Mouse (Mus musculus) neural tube, embryonic 12.5 days (tissue): ENCODE measurements around the gene Arl4c. TPM values are rescaled to one million over a fixed set of nuclear protein-coding genes. Genes with fewer than 3 reads are reported as not detected.
"Not testable (repeated sequence)": the region's sequence is repeated elsewhere in the genome, so short reads cannot be mapped to it uniquely, and the experiment has no call there.

Experiments used
- ATAC-seq: fragments of 200-750 bp; cut with Nextera tagmentation; 2 replicates; pipeline ENCODE4 v1.8.0; 2017; ENCODE audit warnings: low read depth, mild to moderate bottlenecking, moderate TSS enrichment, moderate library complexity; ENCODE audit not compliant: low FRiP score
- H3K27ac ChIP-seq: fragments of 300-500 bp; sonication (generic); 2 replicates; pipeline ENCODE4 v1.5.1; 2016
- H3K27me3 ChIP-seq: fragments of 300-500 bp; sonication (generic); replicated peaks from 2 replicates; pipeline ENCODE4 v1.6.1; 2016; ENCODE audit warnings: mild to moderate bottlenecking
- H3K36me3 ChIP-seq: fragments of 300-500 bp; sonication (generic); 2 replicates; pipeline ENCODE4 v1.6.1; 2016; ENCODE audit warnings: mild to moderate bottlenecking
- H3K4me1 ChIP-seq: fragments of 300-500 bp; sonication (generic); 2 replicates; pipeline ENCODE4 v1.6.1; 2016
- H3K4me2 ChIP-seq: fragments of 300-500 bp; sonication (generic); replicated peaks from 2 replicates; pipeline ENCODE4 v1.6.1; 2016; ENCODE audit warnings: mild to moderate bottlenecking
- H3K4me3 ChIP-seq: fragments of 300-500 bp; sonication (generic); 2 replicates; pipeline ENCODE4 v1.5.1; 2016
- H3K9ac ChIP-seq: fragments of 300-500 bp; sonication (generic); 2 replicates; pipeline ENCODE4 v1.6.1; 2016; ENCODE audit warnings: mild to moderate bottlenecking
- H3K9me3 ChIP-seq: fragments of 300-500 bp; sonication (generic); 2 replicates; pipeline ENCODE4 v1.6.1; 2016; ENCODE audit warnings: mild to moderate bottlenecking
- WGBS: fragments of 180-500 bp; shearing (Covaris S2); methylation state at CpG from one replicate; pipeline ENCODE4 v1.1.7; 2016; 5-methylcytosine and 5-hydroxymethylcytosine counted together
- polyA plus RNA-seq: library from polyadenylated mRNA; unstranded; fragments of >200 nt; fragmentation: Nextera tagmentation; extraction: Ambion mirVana; gene quantifications from 2 replicates; pipeline ENCODE4 v1.2.1, GENCODE M21; 2016

Arl4c gene
- polyA plus RNA-seq, 1 experiment from 2014 or later: 47.5 TPM

GRCm38 (mm10) chr1:88651668-88652067 lies 50.4 kb downstream of the Arl4c start:
- ATAC-seq: no peak
- H3K36me3 ChIP-seq: no peaks in the 10 kb centered on the region
- no peak overlapping the region for H3K4me3 ChIP-seq
- H3K9ac ChIP-seq: no peak overlapping the region
- no peaks in the 10 kb centered on the region for H3K27me3 ChIP-seq
- no peak overlapping the region for H3K4me2 ChIP-seq
- no peaks in the 10 kb centered on the region for H3K9me3 ChIP-seq
- no peaks in the 10 kb centered on the region for H3K4me1 ChIP-seq
- WGBS: 84% methylated on average over 9 of the region's 9 CpGs
- H3K27ac ChIP-seq: no peak overlapping the region

GRCm38 (mm10) chr1:88648742-88649141 lies 53.3 kb downstream of the Arl4c start:
- Histone ChIP-seq H3K36me3 (no peaks in the 10 kb centered on the region), H3K4me1 (no peaks in the 10 kb centered on the region), H3K4me3 (no peak overlapping the region), H3K27me3 (no peaks in the 10 kb centered on the region), H3K9me3 (no peaks in the 10 kb centered on the region), H3K9ac (no peak overlapping the region), H3K4me2 (no peak overlapping the region), H3K27ac (no peak overlapping the region)
- ATAC-seq: no peak
- WGBS: 92% methylated on average over 4 of the region's 4 CpGs

DNA sequence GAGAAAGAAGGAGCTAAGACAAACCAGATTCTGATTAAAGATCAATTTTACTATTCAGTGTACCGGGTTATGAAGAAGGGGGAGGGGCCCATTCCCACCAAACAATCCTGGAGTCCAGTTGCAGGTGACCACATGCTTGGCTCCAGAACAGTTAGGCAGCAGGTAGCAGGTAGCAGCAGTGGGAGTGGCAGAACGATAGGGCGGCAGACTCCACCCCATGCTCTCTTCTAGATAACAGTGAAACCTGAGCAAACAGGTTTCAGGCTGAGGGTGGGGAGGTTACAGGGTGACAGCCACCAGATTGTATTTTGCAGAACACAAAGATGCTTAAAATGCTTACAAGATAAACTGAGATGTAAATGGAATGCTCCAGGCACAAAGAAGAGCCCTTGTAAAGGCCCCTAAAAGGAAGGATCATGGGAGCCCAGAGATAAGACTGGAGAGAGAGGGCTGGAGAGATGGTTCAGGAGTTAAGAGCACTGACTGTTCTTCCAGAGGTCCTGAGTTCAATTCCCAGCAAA lies 56.4 kb downstream of the Arl4c start:
- no peaks in the 10 kb centered on the region for H3K27me3 ChIP-seq

GRCm38 (mm10) chr1:88644417-88644816 lies 57.6 kb downstream of the Arl4c start:
- no peak overlapping the region for H3K4me2 ChIP-seq
- H3K4me3 ChIP-seq: no peak overlapping the region
- H3K27ac ChIP-seq: no peak overlapping the region
- H3K27me3 ChIP-seq: no peaks in the 10 kb centered on the region
- no peak overlapping the region for H3K9ac ChIP-seq
- H3K9me3 ChIP-seq: no peaks in the 10 kb centered on the region
- 90% methylated on average over 5 of the region's 5 CpGs for WGBS
- H3K36me3 ChIP-seq: no peaks in the 10 kb centered on the region
- peaks cover 5% of the 10 kb centered on the region; the same call in 1 of the 2 replicates for H3K4me1 ChIP-seq
- no peak for ATAC-seq

More for the DNA sequence above, 56.4 kb downstream of the Arl4c start:
- Histone ChIP-seq H3K9ac (no peak overlapping the region), H3K27ac (no peak overlapping the region), H3K9me3 (no peaks in the 10 kb centered on the region), H3K4me1 (no peaks in the 10 kb centered on the region), H3K4me3 (no peak overlapping the region), H3K36me3 (no peaks in the 10 kb centered on the region), H3K4me2 (no peak overlapping the region)
- no peak for ATAC-seq
- 73% methylated on average over 3 of the region's 3 CpGs for WGBS

DNA sequence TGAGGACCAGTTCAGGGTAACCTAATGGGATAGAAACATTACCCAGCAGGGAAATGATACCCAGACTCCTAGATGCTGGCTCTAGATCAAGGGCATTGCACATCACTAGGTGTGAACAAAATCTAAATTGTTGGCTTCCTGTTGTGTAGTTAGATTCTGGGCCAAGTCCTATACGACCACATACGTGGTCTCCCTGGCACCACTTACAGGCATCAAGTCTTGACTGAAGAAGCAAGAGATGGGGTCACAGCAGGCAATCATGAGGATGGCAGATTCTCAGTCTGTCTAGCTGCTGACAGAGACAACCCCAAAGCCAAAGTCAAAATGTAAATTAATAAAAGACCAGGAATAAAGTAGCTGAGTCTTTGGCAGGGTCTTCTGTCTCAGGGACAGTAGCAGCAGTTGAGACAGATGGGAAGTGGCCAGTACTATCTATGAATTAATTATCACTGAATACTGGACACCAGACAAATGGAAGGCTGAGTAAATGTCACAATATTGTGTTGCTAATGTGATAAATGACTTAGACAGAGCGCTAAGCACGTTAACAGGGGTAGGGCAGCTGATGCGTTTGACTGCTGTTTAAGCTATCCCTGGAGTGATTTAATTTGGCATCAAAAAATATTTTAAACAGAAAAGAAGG lies 58.7 kb downstream of the Arl4c start:
- Histone ChIP-seq H3K27me3 (no peaks in the 10 kb centered on the region), H3K9me3 (no peaks in the 10 kb centered on the region), H3K36me3 (no peaks in the 10 kb centered on the region), H3K27ac (no peak overlapping the region), H3K4me3 (no peak overlapping the region), H3K4me1 (peaks cover 5% of the 10 kb centered on the region; the same call in 1 of the 2 replicates), H3K9ac (no peak overlapping the region), H3K4me2 (no peak overlapping the region)
- 54% methylated on average over 5 of the region's 5 CpGs for WGBS
- ATAC-seq: no peak

DNA sequence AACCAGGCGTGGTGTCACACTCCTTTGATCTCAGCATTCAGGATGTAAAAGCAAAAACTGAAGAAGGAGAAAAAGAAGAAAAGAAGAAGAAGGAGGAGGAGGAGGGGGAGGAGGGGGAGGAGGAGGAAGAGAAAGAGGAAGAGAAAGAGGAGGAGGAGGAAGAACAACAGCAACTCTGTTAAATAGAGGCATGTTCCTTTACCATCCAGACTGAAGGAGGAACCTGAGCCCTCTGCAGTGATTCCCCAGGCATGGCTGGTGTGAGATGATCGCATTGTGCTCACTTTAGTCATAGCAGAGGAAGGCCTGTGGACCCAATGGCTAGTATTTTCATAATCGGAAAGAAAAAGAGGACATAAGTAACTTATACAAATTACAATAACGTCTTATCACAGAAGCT lies 59.3 kb downstream of the Arl4c start:
- no peak for ATAC-seq
- H3K4me1 ChIP-seq: peaks cover 5% of the 10 kb centered on the region; the same call in 1 of the 2 replicates
- H3K4me3 ChIP-seq: no peak overlapping the region
- no peak overlapping the region for H3K27ac ChIP-seq
- H3K4me2 ChIP-seq: no peak overlapping the region
- H3K9me3 ChIP-seq: no peaks in the 10 kb centered on the region
- no peak overlapping the region for H3K9ac ChIP-seq
- 90% methylated on average over 4 of the region's 4 CpGs for WGBS
- no peaks in the 10 kb centered on the region for H3K36me3 ChIP-seq
- no peaks in the 10 kb centered on the region for H3K27me3 ChIP-seq

GRCm38 (mm10) chr1:88641678-88642215 lies 60.3 kb downstream of the Arl4c start:
- Histone ChIP-seq H3K9me3 (no peaks in the 10 kb centered on the region), H3K4me2 (no peak overlapping the region), H3K27me3 (no peaks in the 10 kb centered on the region), H3K27ac (no peak overlapping the region), H3K4me1 (peaks cover 5% of the 10 kb centered on the region; the same call in 1 of the 2 replicates), H3K4me3 (no peak overlapping the region), H3K36me3 (no peaks in the 10 kb centered on the region), H3K9ac (no peak overlapping the region)
- ATAC-seq: no peak
- 67% methylated on average over 2 of the region's 2 CpGs for WGBS

DNA sequence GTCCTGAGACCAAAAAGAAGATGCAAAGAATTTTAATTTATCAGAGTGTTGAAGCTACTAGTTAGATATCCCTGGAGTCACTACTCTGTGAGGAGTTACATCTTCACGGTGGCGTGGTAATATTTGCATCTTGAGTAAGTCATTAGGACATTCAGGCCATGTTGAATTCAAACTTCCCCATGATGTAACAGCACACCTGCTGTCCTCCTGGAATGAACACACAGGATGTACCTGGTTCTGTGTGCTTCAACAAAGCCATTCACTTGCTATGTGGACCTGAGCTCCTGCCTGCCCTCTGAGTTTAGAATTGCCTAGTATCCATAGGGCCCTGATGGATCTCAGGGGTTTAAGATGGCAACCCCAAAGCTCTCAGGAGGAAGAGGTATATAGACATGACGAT lies 60.8 kb downstream of the Arl4c start:
- no peaks in the 10 kb centered on the region for H3K36me3 ChIP-seq
- ATAC-seq: no peak
- WGBS: 91% methylated on average over 3 of the region's 3 CpGs
- H3K9me3 ChIP-seq: no peaks in the 10 kb centered on the region
- H3K4me2 ChIP-seq: no peak overlapping the region
- H3K27me3 ChIP-seq: no peaks in the 10 kb centered on the region
- H3K4me1 ChIP-seq: peaks cover 5% of the 10 kb centered on the region; the same call in 1 of the 2 replicates
- H3K4me3 ChIP-seq: no peak overlapping the region
- H3K9ac ChIP-seq: no peak overlapping the region
- no peak overlapping the region for H3K27ac ChIP-seq

DNA sequence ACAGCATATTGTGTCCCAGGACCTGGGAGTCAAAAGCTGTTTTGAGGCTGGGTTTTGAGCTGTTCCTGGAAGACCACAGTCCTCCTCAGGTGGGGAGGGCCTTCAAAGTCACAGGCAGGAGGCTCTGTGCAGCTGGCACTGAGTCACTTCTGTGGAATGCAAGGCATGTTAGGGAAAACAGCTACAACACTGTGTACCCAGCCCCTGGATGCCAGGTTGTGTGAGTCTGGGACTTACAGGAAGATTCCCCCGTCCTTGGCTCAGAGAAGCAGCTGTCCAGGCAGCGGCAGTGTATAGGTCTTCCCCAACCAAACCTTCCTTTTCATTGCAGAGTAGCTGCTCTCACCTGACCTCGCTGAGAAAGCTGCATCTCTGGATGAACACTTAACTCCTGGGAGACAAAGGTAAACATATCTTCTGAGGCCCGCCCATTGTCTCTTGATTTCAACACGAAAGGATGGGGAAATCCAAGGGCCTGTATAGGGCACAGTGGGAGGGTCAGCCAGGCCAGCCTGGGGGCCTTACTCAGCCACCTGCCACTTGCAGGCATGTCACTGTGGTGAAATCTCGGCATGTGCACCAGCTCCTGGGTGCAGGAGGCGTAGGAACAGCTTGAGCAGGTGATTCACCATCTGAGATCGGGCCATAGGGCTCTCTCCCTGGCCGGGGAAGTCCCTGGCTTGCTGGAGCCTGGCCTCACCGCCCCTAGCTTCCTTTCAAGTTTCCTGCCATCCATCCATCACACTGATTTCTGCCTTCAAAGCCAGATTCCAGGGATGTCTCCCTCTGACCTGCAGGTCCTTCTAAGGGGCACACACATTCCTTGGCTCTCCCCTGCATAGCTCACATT lies 62.4 kb downstream of the Arl4c start:
- no peak overlapping the region for H3K4me2 ChIP-seq
- ATAC-seq: no peak
- 23% methylated on average over 10 of the region's 10 CpGs for WGBS
- H3K27me3 ChIP-seq: no peaks in the 10 kb centered on the region
- H3K9me3 ChIP-seq: no peaks in the 10 kb centered on the region
- H3K36me3 ChIP-seq: no peaks in the 10 kb centered on the region
- H3K4me1 ChIP-seq: peaks cover 5% of the 10 kb centered on the region; the same call in 1 of the 2 replicates
- H3K4me3 ChIP-seq: no peak overlapping the region
- H3K27ac ChIP-seq: no peak overlapping the region
- H3K9ac ChIP-seq: no peak overlapping the region

DNA sequence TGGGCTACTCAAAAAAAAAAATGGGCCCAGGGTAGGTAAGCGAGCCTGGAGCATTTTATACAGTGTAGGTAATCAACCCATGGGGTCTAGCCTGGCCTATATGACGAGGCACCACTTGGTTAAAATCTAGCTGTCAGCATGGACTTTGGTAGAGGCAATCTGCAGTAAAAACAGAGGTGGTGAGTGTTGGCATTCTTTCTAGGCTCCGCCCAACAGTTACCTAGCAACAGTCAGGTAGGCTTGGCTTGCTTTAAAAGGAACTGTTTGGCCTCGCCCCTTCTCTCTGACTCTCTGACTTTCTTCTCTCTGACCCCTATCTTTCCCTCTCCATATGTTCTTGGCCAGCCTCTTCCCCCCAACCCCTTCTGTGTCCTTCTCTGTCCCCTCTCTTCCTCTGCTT lies 63.4 kb downstream of the Arl4c start:
- no peak overlapping the region for H3K27ac ChIP-seq
- H3K4me3 ChIP-seq: no peak overlapping the region
- no peak for ATAC-seq
- WGBS: 62% methylated on average over 4 of the region's 4 CpGs
- no peak overlapping the region for H3K4me2 ChIP-seq
- H3K9me3 ChIP-seq: no peaks in the 10 kb centered on the region
- H3K9ac ChIP-seq: no peak overlapping the region
- no peaks in the 10 kb centered on the region for H3K36me3 ChIP-seq
- peaks cover 5% of the 10 kb centered on the region; the same call in 1 of the 2 replicates for H3K4me1 ChIP-seq
- H3K27me3 ChIP-seq: no peaks in the 10 kb centered on the region

DNA sequence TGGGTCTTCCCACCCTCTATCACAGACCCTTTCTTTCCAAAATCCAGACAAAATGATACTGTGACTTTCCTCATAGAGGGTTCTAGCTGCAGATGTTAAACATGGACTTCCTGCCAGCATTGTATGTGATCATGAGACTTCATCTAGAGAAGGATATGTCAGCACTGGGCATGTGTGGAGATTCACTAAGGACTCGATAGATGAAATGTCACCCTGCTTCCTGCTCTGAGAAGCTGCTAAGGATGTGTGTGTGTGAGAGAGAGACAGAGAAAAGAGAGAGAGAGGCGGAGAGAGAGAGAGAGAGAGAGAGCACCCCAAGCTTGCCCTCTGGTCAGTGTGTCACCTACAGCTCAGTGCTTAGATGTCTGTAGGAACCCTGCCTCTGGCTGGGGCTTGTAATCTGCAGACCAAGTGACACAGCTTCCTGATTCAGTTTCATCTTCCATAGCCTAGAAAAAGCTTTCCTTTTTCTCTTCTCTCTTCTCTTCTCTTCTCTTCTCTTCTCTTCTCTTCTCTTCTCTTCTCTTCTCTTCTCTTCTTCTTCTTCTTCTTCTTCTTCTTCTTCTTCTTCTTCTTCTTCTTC lies 65.4 kb downstream of the Arl4c start:
- H3K9ac ChIP-seq, H3K4me3 ChIP-seq, H3K27me3 ChIP-seq, H3K4me1 ChIP-seq, H3K27ac ChIP-seq, ATAC-seq, H3K36me3 ChIP-seq, H3K4me2 ChIP-seq, H3K9me3 ChIP-seq: not testable (repeated sequence)
- 86% methylated on average over 2 of the region's 2 CpGs for WGBS

GRCm38 (mm10) chr1:88635659-88636058 lies 66.4 kb downstream of the Arl4c start:
- no peak overlapping the region for H3K9ac ChIP-seq
- no peaks in the 10 kb centered on the region for H3K36me3 ChIP-seq
- peaks cover 5% of the 10 kb centered on the region; the same call in 1 of the 2 replicates for H3K4me1 ChIP-seq
- H3K9me3 ChIP-seq: no peaks in the 10 kb centered on the region
- no peak for ATAC-seq
- H3K27me3 ChIP-seq: no peaks in the 10 kb centered on the region
- H3K4me3 ChIP-seq: no peak overlapping the region
- WGBS: 90% methylated on average over 12 of the region's 12 CpGs
- no peak overlapping the region for H3K27ac ChIP-seq
- no peak overlapping the region for H3K4me2 ChIP-seq
